Mouse (Mus musculus): ENCODE data around the gene Hist1h2bm. TPM values are rescaled to one million over a fixed set of nuclear protein-coding genes. Genes with fewer than 3 reads are reported as not detected.
"Not testable (repeated sequence)": the region's sequence is repeated elsewhere in the genome, so short reads cannot be mapped to it uniquely, and the experiment has no call there.

Hist1h2bm gene
- total RNA-seq (2014; fragmentation: Nextera tagmentation) (123 and 125 TPM in 2 replicates), total RNA-seq (2017) (554 and 641 TPM in 2 replicates)

DNA sequence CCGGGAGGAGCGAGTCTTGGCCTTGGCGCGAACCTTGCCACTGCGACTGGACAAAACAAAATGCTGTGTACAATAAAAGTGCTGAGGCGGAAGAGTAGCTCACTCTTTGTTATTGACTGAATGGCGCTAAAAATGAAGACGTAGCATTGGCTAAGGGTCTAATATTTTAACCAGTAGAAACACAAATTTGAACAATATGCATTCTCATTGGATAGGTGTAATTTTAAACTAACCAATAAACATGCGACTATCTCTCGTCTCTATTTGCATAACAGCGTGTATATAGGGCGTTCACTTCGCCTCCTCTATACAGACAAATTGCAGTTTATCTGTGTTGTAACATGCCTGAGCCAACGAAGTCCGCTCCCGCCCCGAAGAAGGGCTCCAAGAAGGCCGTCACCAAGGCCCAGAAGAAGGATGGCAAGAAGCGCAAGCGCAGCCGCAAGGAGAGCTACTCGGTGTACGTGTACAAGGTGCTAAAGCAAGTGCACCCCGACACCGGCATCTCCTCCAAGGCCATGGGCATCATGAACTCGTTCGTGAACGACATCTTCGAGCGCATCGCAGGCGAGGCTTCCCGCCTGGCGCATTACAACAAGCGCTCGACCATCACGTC lies at the start of gene Hist1h2bm:
Gene Hist1h2bm (plus strand): TSS at position 288 of the 616 bp plus-strand sequence.
- peak; percentile 94 for ATAC-seq (replicated peaks; ENCODE audit: poor library complexity, severe bottlenecking)

DNA sequence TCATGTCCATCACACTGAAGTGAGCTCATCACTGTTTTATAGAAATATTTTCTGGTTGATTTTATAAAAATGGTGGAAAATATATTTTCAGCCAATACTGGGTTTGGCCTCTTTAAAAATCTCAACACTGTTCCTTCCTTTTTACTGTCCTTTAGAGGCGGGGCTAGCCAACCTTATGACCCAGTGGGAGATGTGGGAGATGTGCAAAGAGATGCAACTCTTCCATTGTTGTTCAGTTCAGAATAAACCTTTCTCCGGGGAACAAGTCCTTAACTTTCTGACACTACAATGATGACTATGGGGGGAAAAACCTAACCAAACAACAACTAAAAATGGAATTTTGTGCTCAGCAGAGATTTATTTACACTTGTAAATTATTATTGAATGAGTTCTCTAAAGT lies 44.5 kb upstream of the Hist1h2bm start, which contains the start of gene Olfr1360:
Gene Olfr1360 (minus strand): TSS at position 101 of the 400 bp plus-strand sequence.
- no peak for ATAC-seq (replicated peaks; ENCODE audit: poor library complexity, severe bottlenecking)

DNA sequence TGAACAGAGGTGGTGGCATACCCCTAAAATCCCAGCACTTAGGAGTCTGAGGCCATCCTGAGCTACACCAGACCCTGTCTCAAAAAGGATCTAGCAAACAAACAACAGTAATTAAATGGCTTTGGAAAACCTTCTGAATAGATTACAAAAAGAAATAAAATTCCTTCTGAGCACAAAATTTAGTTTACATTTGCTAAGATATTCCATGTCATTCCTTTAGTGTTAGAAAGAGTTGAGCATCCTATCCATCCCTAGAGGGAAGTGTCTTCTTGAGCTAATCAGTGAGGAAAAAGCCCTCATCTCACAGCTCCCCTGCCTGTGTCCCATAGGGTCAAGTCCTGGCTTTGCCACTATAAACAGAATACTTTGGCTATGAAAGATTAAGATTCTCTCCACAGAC lies 24.0 kb upstream of the Hist1h2bm start, which contains the start of gene Olfr1359:
Gene Olfr1359 (plus strand): TSS at position 301 of the 400 bp plus-strand sequence.
- ATAC-seq (replicated peaks; ENCODE audit: poor library complexity, severe bottlenecking): no peak

DNA sequence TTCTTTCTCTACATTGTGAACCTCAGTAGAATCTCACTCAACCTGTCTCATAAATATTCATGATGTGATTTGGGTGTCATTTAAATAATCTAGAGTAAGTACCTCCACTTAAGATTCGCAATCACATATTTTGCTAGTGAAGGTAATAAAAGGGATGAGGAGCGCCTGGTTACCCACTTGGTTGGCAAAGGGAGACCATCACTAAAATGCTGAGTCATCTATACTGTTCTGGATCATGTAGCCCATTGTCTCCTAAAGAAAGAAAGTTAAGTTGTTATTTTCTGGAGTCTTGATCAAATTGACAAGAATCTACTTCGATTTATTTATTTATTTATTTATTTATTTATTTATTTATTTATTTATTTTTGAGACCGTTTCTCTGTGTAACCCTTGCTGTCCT lies 15.2 kb upstream of the Hist1h2bm start:
- ATAC-seq (replicated peaks; ENCODE audit: poor library complexity, severe bottlenecking): no peak

- ATAC-seq (replicated peaks; ENCODE audit: poor library complexity, severe bottlenecking): peak; percentile 89
Measured at GRCm38 (mm10) chr13:21710031-21710711, 11.7 kb upstream of the Hist1h2bm start.

GRCm38 (mm10) chr13:21710821-21711525 lies 10.9 kb upstream of the Hist1h2bm start:
- peak; percentile 46 for ATAC-seq (replicated peaks; ENCODE audit: poor library complexity, severe bottlenecking)

DNA sequence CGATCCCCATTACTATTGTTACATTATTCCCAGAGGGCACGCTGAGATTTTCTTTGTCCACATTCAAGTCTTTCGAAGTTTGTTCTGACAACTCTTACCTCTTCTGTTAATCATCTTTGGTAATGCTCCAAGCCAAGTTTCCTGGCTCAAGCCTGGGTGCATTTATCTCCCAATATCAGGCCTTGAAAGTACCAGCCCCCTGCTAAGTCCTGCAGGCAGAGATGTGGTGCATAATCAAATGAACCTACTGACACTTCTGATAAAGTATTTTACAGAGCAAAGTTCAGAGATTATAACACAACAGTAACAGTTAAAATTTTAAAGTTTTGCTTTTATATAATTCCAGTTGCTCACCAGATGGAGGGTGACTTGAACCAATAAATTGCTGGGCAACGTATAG lies 10.1 kb upstream of the Hist1h2bm start:
- no peak for ATAC-seq (replicated peaks; ENCODE audit: poor library complexity, severe bottlenecking)

DNA sequence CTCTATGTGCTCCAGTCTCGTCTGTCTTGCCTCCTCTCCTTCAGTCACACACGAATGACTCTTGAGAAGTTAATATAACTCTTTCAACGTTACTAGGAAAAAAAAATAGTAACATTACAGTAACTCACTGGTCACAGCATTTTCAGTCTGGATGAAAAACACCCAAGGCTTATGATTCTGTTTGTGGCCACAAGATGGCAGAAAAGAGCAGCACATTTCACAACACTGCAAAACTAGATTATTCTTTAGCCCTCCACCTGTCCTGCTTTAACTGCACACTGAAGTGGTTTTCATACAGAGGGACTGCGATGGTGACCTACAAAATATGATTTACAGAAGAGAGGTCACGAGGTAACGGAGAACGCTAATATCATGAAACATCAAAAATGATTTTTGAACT lies 7.1 kb upstream of the Hist1h2bm start:
- peak; percentile 21 for ATAC-seq (replicated peaks; ENCODE audit: poor library complexity, severe bottlenecking)

- ATAC-seq (replicated peaks; ENCODE audit: poor library complexity, severe bottlenecking): peak; percentile 20
Measured at GRCm38 (mm10) chr13:21715131-21715863, 6.5 kb upstream of the Hist1h2bm start.

GRCm38 (mm10) chr13:21715864-21716539 lies 5.8 kb upstream of the Hist1h2bm start, which contains the start of the genes Hist1h2bl and Hist1h2ai:
Gene Hist1h2bl, minus strand, starts transcription at chr13:21716143.
Gene Hist1h2ai, plus strand, starts transcription at chr13:21716422.
- ATAC-seq (replicated peaks; ENCODE audit: poor library complexity, severe bottlenecking): peak; percentile 81

- ATAC-seq (replicated peaks; ENCODE audit: poor library complexity, severe bottlenecking): peak; percentile 43
Measured at GRCm38 (mm10) chr13:21716540-21717391, 5.1 kb upstream of the Hist1h2bm start.

DNA sequence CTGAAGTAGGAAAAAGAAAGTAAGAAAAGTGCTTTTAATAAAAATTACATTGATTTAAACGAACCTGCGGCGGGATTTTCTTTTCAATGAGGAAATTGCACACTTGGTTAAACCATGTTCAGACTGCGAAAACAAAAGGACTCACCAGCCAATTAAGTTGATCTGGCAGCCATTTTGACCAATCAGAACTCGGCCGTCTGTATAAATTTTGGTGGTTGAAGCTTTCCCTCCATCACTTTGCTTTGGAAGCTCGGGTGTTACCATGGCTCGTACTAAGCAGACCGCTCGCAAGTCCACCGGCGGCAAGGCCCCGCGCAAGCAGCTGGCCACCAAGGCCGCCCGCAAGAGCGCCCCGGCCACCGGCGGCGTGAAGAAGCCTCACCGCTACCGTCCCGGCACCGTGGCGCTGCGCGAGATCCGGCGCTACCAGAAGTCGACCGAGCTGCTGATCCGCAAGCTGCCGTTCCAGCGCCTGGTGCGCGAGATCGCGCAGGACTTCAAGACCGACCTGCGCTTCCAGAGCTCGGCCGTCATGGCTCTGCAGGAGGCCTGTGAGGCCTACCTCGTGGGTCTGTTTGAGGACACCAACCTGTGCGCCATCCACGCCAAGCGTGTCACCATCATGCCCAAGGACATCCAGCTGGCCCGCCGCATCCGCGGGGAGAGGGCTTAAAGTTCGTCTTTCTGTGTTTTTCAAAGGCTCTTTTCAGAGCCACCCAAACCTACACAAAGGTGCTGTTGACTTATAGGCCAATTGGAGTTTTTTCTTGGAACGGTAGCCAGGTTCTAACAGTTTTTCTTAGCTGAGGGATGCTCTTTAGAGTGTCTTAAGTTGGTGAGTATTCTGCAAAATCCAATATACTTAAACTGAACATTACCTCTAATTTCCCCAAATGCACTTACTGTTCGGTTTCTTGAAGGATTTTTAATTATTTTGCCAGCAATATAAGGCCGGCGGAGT lies 4.2 kb upstream of the Hist1h2bm start, which contains the start of gene Hist1h3h:
Gene Hist1h3h (plus strand): TSS at position 263 of the 961 bp plus-strand sequence.
- peak; percentile 33 for ATAC-seq (replicated peaks; ENCODE audit: poor library complexity, severe bottlenecking)

DNA sequence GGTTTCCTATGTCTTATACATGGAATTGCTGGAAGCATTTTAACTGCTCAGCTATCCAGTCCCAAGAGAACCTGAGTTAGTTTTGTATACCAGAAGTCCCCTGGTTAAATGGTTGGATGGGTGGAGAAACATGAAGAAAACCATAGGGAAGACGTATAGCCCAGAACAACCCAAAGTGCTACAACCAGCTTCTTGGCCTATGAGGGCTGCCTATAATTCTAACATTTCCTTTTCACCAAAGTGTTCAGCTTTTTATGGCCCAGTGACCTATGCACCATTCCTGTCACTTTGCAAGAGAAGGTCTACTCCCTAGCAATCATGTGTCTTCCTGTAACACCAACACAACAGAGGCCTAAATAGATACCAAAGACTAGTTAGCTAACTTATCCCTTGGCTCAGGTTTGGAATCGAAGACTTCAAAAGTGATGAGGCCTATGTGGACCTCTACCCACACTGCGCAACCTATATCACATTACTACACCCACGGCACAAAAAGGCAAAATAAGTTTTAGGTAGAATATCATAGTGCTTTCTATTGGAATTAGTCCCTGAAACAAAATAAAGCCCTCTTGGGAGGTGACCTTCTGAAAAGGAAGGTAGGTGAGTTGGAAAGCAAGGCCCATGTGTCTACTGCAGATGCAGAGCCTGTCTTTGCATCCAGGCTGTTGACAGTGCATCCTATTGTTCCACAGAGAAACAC lies 3.3 kb upstream of the Hist1h2bm start:
- ATAC-seq (replicated peaks; ENCODE audit: poor library complexity, severe bottlenecking): no peak

DNA sequence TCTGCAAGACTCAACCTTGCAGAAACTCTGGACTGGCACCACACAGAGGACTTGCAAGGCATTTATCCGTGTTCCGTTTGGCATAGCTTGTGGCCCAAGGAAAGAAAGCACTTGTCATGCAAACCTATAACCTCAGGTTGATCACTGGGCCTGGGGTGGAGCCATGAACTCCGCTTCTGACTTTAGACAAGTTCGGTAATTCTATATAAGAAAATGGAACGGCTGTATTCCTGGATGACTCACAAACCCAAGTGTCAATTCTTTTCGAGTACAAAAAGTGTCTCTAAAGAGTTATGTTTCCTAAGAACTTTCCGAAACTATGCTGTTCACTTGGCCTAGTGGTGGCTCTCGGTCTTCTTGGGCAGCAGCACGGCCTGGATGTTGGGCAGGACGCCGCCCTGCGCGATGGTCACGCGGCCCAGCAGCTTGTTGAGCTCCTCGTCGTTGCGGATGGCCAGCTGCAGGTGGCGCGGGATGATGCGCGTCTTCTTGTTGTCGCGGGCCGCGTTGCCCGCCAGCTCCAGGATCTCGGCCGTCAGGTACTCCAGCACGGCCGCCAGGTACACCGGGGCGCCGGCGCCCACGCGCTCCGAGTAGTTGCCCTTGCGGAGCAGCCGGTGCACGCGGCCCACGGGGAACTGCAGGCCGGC lies 612 bp upstream of the Hist1h2bm start:
- ATAC-seq (replicated peaks; ENCODE audit: poor library complexity, severe bottlenecking): not testable (repeated sequence)

- no peak for ATAC-seq (replicated peaks; ENCODE audit: poor library complexity, severe bottlenecking)
Measured at GRCm38 (mm10) chr13:21722373-21722925, 605 bp downstream of the Hist1h2bm start.
